Mouse (Mus musculus): ENCODE measurements around the gene Tnfaip2.

The Tnfaip2 gene

GRCm38 (mm10) chr12:111447898-111448760, 5.9 kb downstream of the Tnfaip2 start:
- TF ChIP-seq GATA4 (IDR thresholded peaks at IDR 0.05; ENCODE audit: insufficient replicate concordance, low read length): no peak

GRCm38 (mm10) chr12:111448931-111449705, 6.8 kb downstream of the Tnfaip2 start:
- TF ChIP-seq GATA4 (IDR thresholded peaks at IDR 0.05; ENCODE audit: insufficient replicate concordance, low read length): no peak

DNA sequence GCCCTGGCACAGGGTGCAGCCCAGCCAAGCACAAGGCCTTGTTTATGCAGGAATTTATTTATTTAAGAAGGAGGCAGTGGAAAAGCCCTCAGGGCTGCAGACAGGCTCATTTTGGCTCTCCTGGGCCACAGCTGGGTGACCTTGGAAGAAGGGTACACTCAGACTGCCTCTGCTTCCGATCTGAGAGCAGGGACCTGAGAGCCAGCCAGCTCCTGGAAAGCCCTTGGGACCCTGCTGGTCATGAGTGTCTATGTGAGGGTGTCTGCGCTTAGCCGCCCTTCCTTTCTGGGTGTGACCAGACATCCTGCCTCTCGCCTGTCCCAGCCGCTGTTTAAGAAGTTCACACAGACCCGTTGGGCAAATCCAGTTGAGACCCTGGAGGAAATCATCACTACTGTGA, 8.1 kb downstream of the Tnfaip2 start:
- no peak for TF ChIP-seq GATA4 (IDR thresholded peaks at IDR 0.05; ENCODE audit: insufficient replicate concordance, low read length)

- TF ChIP-seq GATA4 (IDR thresholded peaks at IDR 0.05; ENCODE audit: insufficient replicate concordance, low read length): no peak
Measured at GRCm38 (mm10) chr12:111451561-111451960, 9.3 kb downstream of the Tnfaip2 start.

DNA sequence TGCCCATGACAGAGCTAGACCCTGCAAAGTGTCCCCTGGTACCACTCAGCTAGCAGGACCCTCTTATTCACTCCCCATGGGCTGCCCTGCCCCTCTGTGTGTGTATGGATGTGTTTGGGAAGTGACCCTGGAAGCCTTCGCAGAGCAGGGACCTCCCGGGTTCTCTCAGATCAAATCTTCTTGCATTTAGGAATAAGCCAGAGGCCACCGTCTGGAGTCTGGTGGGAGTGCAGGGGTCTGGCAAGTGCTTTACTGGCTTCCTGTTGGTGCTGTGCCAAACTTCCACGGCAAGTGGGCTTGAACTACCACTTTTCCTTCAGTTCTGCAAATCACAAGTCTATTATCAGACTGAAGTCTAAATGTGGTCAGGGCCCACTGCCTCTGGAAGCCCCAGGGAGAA, 11.8 kb downstream of the Tnfaip2 start:
- TF ChIP-seq GATA4 (IDR thresholded peaks at IDR 0.05; ENCODE audit: insufficient replicate concordance, low read length): no peak

DNA sequence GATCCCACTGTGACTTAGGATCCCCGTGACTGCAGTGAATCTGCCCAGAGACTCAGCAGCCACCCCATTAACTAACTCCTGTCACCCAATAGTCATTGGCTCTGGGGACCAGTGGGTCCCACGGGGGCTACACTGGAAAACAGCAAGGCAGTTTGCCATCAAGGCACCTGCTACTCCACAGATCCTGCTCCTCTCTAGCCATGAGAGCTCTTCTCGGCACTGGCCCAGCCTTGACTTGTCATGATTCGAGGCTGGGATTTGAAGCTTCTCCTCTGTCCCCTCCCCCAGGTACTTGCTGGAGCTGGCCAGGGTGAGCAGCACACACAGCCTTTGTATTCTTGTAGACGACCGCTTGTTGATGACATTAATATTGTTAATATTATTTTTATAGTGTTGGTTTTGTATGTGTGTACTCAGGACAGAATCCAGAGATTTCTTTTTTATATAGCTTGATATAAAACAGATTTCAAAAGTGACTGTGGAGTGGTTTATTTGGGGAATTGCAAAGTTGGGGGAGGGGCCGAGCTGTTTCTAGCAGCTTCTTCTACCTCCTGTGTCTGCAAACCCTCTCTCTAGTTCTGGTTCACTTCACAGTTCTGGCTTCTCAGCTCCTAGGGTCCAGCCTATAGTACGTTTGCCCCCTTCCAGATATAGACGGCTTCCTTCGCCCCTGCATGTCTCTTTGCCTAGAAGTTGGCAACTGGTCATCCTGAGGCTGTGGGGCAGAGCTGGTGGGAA, 12.4 kb downstream of the Tnfaip2 start:
- no peak for TF ChIP-seq GATA4 (IDR thresholded peaks at IDR 0.05; ENCODE audit: insufficient replicate concordance, low read length)

- TF ChIP-seq GATA4 (IDR thresholded peaks at IDR 0.05; ENCODE audit: insufficient replicate concordance, low read length): no peak
Measured at GRCm38 (mm10) chr12:111455311-111455846, 13.1 kb downstream of the Tnfaip2 start.

GRCm38 (mm10) chr12:111455860-111456259, 13.6 kb downstream of the Tnfaip2 start:
- TF ChIP-seq GATA4 (IDR thresholded peaks at IDR 0.05; ENCODE audit: insufficient replicate concordance, low read length): no peak

- TF ChIP-seq GATA4 (IDR thresholded peaks at IDR 0.05; ENCODE audit: insufficient replicate concordance, low read length): no peak
Measured at GRCm38 (mm10) chr12:111457742-111458141, 15.5 kb downstream of the Tnfaip2 start.

- no peak for TF ChIP-seq GATA4 (IDR thresholded peaks at IDR 0.05; ENCODE audit: insufficient replicate concordance, low read length)
Measured at GRCm38 (mm10) chr12:111463570-111463969, 21.3 kb downstream of the Tnfaip2 start.

DNA sequence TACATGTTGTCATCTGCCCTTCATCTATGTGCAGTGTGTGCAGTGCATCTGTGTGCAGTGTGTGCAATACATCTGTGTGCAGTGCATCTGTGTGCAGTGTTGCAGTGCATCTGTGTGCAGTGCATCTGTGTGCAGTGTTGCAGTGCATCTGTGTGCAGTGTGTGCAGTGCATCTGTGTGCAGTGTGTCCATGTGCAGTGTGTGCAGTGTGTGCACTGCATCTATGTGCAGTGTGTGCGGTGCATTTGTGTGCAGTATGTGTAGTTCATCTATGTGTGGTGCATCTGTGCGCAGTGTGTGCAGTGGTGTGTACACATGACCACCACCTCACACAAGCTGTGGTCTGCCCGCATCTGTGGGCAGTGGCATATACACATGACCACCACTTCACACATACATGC, 24.1 kb downstream of the Tnfaip2 start:
- TF ChIP-seq GATA4 (IDR thresholded peaks at IDR 0.05; ENCODE audit: insufficient replicate concordance, low read length): no peak

GRCm38 (mm10) chr12:111468206-111468605, 25.9 kb downstream of the Tnfaip2 start:
- TF ChIP-seq GATA4 (IDR thresholded peaks at IDR 0.05; ENCODE audit: insufficient replicate concordance, low read length): no peak

DNA sequence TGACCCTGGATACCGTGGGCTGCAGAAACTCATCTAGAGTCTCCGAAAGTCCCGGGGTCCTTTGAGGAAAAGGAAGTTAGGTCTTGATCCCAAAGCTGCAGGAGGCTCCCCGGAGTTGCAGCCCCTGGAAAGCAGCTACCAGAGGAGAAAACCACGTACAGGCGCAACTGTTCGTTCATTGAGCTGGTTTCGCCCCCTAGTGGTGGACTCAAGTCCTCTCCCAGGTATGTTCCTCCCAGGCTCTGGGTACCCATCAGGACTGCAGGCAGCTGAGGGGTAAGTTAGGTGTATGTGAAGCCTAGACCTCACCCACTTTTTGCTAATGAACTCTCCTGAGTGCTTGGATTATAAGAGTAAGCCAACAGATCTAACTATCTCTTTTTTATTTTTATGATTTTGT, 27.2 kb downstream of the Tnfaip2 start:
- no peak for TF ChIP-seq GATA4 (IDR thresholded peaks at IDR 0.05; ENCODE audit: insufficient replicate concordance, low read length)

DNA sequence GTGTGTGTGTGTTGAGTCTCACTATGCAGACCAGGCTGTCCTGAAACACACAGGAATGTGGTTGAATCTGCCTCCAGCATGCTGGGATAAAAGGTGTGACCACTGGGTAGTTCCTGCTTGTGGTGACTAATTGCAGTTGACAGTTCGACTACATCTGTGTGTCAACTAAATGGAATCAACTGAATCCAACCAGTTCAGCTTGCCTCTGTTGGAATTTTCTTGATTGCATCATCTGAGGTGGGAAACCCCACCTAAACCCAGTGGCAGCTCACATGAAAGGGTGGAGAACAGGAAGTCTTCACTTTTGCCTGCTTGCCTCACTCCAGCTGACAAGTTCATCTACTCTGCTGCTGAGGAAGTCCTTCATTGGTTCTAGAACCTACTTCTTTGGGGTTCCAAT, 28.9 kb downstream of the Tnfaip2 start:
- no peak for TF ChIP-seq GATA4 (IDR thresholded peaks at IDR 0.05; ENCODE audit: insufficient replicate concordance, low read length)

- no peak for TF ChIP-seq GATA4 (IDR thresholded peaks at IDR 0.05; ENCODE audit: insufficient replicate concordance, low read length)
Measured at GRCm38 (mm10) chr12:111471721-111472120, 29.5 kb downstream of the Tnfaip2 start.

All from liver, adult (tissue).